Mouse (Mus musculus) midbrain, embryonic 15.5 days (tissue): ENCODE results near the gene Pck1. TPM values are rescaled to one million over a fixed set of nuclear protein-coding genes. Genes with fewer than 3 reads are reported as not detected.
A peak's percentile ranks its signal among the peaks of the same experiment; 100 is the strongest.

Experiments used
- ATAC-seq: fragments of 200-750 bp; cut with Nextera tagmentation; replicated peaks from 2 replicates; pipeline ENCODE4 v1.8.0; 2017; ENCODE audit warnings: moderate TSS enrichment
- H3K27ac ChIP-seq: fragments of 300-500 bp; sonication (generic); 2 replicates; pipeline ENCODE4 v1.5.1; 2015; ENCODE audit warnings: mild to moderate bottlenecking, inconsistent platforms
- H3K27me3 ChIP-seq: fragments of 300-500 bp; sonication (generic); replicated peaks from 2 replicates; pipeline ENCODE4 v1.6.1; 2015; ENCODE audit warnings: inconsistent platforms
- H3K36me3 ChIP-seq: fragments of 300-500 bp; sonication (generic); replicated peaks from 2 replicates; pipeline ENCODE4 v1.6.1; 2015; ENCODE audit warnings: inconsistent platforms
- H3K4me1 ChIP-seq: fragments of 300-500 bp; sonication (generic); 2 replicates; pipeline ENCODE4 v1.6.1; 2015; ENCODE audit warnings: inconsistent platforms
- H3K4me2 ChIP-seq: fragments of 300-500 bp; sonication (generic); 2 replicates; pipeline ENCODE4 v1.6.1; 2015; ENCODE audit warnings: inconsistent platforms, mild to moderate bottlenecking, moderate library complexity
- H3K4me3 ChIP-seq: fragments of 300-500 bp; sonication (generic); 2 replicates; pipeline ENCODE4 v1.5.1; 2015; ENCODE audit warnings: mild to moderate bottlenecking, inconsistent platforms
- H3K9ac ChIP-seq: fragments of 300-500 bp; sonication (generic); 2 replicates; pipeline ENCODE4 v1.6.1; 2015; ENCODE audit warnings: mild to moderate bottlenecking, inconsistent platforms
- H3K9me3 ChIP-seq: fragments of 300-500 bp; sonication (generic); 2 replicates; pipeline ENCODE4 v1.6.1; 2016; ENCODE audit warnings: inconsistent platforms
- WGBS: fragments of 180-500 bp; shearing (Covaris S2); methylation state at CpG from one replicate; pipeline ENCODE4 v1.1.7; 2015; ENCODE audit warnings: mixed read lengths; 5-methylcytosine and 5-hydroxymethylcytosine counted together
- polyA plus RNA-seq: library from polyadenylated mRNA; unstranded; fragments of >200 nt; fragmentation: Nextera tagmentation; extraction: Ambion mirVana; gene quantifications from 2 replicates; pipeline ENCODE4 v1.2.1, GENCODE M21; 2015

Pck1 gene
- polyA plus RNA-seq, 1 experiment from 2014 or later: not detected

DNA sequence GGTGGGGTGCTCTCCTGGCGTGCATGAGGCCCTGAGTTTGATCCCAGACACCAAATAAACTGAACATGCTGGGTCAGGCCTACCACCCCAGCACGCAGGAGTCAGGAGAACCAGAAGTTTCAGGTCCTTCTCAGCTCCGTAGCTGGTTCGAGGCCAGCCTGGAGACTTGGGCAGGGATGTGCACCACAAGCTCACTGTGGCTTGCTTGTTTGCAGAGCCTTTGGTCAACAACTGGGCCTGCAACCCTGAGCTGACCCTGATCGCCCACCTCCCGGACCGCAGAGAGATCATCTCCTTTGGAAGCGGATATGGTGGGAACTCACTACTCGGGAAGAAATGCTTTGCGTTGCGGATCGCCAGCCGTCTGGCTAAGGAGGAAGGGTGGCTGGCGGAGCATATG is 2.1 kb downstream of the Pck1 start:
- H3K36me3 ChIP-seq: no peaks in the 10 kb centered on the region
- no peaks in the 10 kb centered on the region for H3K4me1 ChIP-seq
- H3K4me2 ChIP-seq: no peak overlapping the region
- 91% methylated on average over 14 of the region's 14 CpGs for WGBS
- H3K9me3 ChIP-seq: no peaks in the 10 kb centered on the region
- no peak overlapping the region for H3K27ac ChIP-seq
- no peak overlapping the region for H3K4me3 ChIP-seq
- H3K9ac ChIP-seq: no peak overlapping the region
- ATAC-seq: no peak
- no peaks in the 10 kb centered on the region for H3K27me3 ChIP-seq

DNA sequence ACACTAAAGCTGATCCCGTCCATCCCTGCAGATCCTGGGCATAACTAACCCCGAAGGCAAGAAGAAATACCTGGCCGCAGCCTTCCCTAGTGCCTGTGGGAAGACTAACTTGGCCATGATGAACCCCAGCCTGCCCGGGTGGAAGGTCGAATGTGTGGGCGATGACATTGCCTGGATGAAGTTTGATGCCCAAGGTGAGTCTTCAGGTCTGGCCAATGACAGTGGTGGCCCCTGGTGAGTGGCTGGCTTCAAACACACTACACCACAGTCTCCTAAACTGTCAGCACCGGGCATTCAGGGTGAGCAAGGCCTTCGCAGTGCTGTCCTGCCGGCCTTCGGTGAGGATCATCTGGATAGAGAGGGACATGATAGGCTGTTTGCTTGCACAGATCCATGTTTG is 3.1 kb downstream of the Pck1 start:
- H3K9me3 ChIP-seq: no peaks in the 10 kb centered on the region
- no peak for ATAC-seq
- no peak overlapping the region for H3K4me2 ChIP-seq
- WGBS: 94% methylated on average over 10 of the region's 10 CpGs
- H3K27me3 ChIP-seq: no peaks in the 10 kb centered on the region
- no peaks in the 10 kb centered on the region for H3K36me3 ChIP-seq
- H3K9ac ChIP-seq: no peak overlapping the region
- no peak overlapping the region for H3K27ac ChIP-seq
- no peak overlapping the region for H3K4me3 ChIP-seq
- no peaks in the 10 kb centered on the region for H3K4me1 ChIP-seq

DNA sequence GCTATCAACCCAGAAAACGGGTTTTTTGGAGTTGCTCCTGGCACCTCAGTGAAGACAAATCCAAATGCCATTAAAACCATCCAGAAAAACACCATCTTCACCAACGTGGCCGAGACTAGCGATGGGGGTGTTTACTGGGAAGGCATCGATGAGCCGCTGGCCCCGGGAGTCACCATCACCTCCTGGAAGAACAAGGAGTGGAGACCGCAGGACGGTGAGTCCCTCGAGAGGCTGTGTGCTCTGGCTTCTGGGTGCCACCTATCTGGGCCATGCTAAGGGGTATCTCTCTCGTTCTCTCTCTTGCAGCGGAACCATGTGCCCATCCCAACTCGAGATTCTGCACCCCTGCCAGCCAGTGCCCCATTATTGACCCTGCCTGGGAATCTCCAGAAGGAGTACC is 4.1 kb downstream of the Pck1 start:
- no peak for ATAC-seq
- Histone ChIP-seq H3K27ac (no peak overlapping the region), H3K9ac (no peak overlapping the region), H3K4me2 (no peak overlapping the region), H3K4me1 (no peaks in the 10 kb centered on the region), H3K9me3 (no peaks in the 10 kb centered on the region), H3K27me3 (no peaks in the 10 kb centered on the region), H3K4me3 (no peak overlapping the region), H3K36me3 (no peaks in the 10 kb centered on the region)
- 88% methylated on average over 13 of the region's 13 CpGs for WGBS

DNA sequence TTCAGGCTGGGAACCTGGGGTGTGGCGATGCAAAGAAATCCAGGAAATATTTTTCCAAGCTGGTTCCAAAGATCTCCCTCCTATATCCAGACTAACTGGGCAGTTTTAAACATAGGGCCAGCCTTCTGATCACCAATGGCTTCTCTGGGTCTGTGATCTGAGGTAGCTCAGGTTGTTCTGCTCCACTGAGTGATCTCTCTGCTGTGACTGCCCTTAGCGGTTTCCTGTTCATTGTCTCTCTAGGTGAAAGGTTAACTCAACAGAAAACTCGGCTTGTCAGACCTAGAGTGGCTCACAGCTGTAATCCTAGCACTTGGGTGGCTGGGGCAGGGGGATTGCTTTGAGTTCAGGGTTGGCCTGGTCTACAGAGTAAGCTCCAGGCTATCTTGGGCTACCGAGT is 4.5 kb downstream of the Pck1 start:
- no peaks in the 10 kb centered on the region for H3K4me1 ChIP-seq
- H3K27me3 ChIP-seq: no peaks in the 10 kb centered on the region
- ATAC-seq: no peak
- no peaks in the 10 kb centered on the region for H3K9me3 ChIP-seq
- no peak overlapping the region for H3K4me2 ChIP-seq
- H3K9ac ChIP-seq: no peak overlapping the region
- H3K36me3 ChIP-seq: no peaks in the 10 kb centered on the region
- H3K27ac ChIP-seq: no peak overlapping the region
- no peak overlapping the region for H3K4me3 ChIP-seq
- 57% methylated on average over 4 of the region's 4 CpGs for WGBS

DNA sequence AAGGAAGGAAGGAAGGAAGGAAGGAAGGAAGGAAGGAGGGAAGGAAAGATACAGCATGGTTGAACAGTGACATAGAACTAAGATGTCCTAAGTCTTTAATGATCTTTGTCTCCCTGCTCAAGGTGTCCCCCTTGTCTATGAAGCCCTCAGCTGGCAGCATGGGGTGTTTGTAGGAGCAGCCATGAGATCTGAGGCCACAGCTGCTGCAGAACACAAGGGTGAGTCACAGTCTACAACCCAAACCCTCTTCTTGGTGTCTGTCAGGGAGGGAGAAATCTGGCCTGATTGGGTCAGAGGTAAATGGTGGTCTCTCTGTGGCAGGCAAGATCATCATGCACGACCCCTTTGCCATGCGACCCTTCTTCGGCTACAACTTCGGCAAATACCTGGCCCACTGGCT is 5.0 kb downstream of the Pck1 start:
- H3K4me1 ChIP-seq: no peaks in the 10 kb centered on the region
- no peaks in the 10 kb centered on the region for H3K36me3 ChIP-seq
- WGBS: 95% methylated on average over 4 of the region's 4 CpGs
- H3K4me3 ChIP-seq: no peak overlapping the region
- no peaks in the 10 kb centered on the region for H3K9me3 ChIP-seq
- no peak overlapping the region for H3K4me2 ChIP-seq
- H3K27ac ChIP-seq: no peak overlapping the region
- no peak overlapping the region for H3K9ac ChIP-seq
- no peak for ATAC-seq
- H3K27me3 ChIP-seq: no peaks in the 10 kb centered on the region

DNA sequence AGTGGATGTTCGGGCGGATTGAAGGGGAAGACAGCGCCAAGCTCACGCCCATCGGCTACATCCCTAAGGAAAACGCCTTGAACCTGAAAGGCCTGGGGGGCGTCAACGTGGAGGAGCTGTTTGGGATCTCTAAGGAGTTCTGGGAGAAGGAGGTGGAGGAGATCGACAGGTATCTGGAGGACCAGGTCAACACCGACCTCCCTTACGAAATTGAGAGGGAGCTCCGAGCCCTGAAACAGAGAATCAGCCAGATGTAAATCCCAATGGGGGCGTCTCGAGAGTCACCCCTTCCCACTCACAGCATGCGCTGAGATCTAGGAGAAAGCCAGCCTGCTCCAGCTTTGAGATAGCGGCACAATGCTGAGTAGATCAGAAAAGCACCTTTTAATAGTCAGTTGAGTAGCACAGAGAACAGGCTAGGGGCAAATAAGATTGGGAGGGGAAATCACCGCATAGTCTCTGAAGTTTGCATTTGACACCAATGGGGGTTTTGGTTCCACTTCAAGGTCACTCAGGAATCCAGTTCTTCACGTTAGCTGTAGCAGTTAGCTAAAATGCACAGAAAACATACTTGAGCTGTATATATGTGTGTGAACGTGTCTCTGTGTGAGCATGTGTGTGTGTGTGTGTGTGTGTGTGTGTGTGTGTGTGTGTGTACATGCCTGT is 5.7 kb downstream of the Pck1 start:
- WGBS: 92% methylated on average over 19 of the region's 19 CpGs
- no peak overlapping the region for H3K4me3 ChIP-seq
- H3K9ac ChIP-seq: no peak overlapping the region
- no peaks in the 10 kb centered on the region for H3K27me3 ChIP-seq
- ATAC-seq: no peak
- H3K9me3 ChIP-seq: no peaks in the 10 kb centered on the region
- no peaks in the 10 kb centered on the region for H3K4me1 ChIP-seq
- no peaks in the 10 kb centered on the region for H3K36me3 ChIP-seq
- no peak overlapping the region for H3K4me2 ChIP-seq
- H3K27ac ChIP-seq: no peak overlapping the region

DNA sequence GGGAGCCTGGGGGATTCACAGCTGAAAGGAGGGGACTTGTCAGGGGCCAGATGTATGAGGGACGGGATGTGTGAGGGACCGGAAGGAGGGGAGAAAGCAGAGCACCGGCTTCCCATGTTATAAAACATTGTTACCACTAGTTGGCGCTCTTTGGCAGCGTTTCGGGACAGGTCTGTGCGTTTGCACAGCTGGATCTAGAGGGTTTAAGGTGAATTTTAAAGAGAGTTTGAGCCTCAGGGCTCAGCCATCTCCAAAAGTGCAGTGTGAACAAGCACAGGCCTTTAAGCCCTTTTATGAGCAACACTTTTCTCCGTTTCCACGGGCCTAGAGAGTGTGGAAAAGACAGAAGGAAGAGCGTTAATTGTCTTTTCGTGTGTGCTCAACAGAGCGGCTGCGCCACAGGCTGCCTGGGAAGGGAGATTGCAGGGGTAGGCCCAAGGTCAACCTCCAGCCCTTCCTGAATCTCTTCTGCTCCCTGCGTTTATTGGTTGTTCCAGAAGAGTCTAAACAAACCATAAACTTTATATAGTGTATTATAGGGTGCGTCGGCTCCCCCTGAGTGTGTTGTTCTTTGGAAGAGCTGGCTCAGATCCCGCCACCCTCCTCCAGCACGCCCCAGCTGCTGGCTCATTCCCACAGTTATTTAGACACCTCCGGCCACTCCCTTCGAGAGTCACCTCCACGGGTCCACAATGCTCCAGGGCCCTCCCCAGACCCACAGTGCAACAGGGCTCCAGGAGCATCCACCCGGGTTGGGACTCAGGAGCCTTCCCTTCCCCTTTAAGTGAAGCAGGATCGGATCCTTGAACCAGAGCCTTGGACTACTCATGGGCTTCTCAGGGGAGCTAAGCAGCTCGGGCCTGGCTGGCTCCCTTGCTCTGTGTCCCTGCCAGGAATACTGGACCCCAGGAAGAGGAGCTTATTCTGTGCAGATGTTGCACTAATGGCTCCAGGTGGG is 6.8 kb downstream of the Pck1 start:
- Histone ChIP-seq H3K4me3 (no peak overlapping the region), H3K4me2 (peak overlapping the region; percentile 21; the same call in 1 of the 2 replicates), H3K9ac (no peak overlapping the region), H3K4me1 (no peaks in the 10 kb centered on the region), H3K27me3 (no peaks in the 10 kb centered on the region), H3K9me3 (no peaks in the 10 kb centered on the region), H3K27ac (no peak overlapping the region), H3K36me3 (no peaks in the 10 kb centered on the region)
- WGBS: 53% methylated on average over 24 of the region's 24 CpGs
- peak; percentile 65; the same call in 1 of the 2 replicates for ATAC-seq

DNA sequence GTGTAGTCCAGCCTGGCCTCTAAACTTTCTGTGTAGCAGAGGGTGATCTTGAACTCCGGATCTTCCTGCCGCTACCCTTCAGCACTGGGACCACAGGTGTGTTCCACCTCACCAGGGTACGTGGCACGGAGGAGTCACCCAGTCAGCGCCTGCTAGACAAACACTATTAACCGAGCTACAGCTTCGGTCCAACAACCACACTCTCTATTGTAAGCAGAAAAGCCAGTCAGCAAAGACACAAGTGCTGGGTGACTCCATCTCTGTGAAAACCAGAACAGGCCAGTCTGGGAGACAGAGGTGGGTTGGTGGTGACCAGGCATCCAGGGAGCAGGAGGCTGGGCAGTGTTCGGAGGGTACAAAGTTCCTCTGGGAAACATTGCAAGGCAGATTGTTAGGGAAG is 10.5 kb downstream of the Pck1 start:
- 82% methylated on average over 8 of the region's 8 CpGs for WGBS
- Histone ChIP-seq H3K4me2 (no peak overlapping the region), H3K9ac (no peak overlapping the region), H3K9me3 (no peaks in the 10 kb centered on the region), H3K4me3 (no peak overlapping the region), H3K27me3 (no peaks in the 10 kb centered on the region), H3K36me3 (no peaks in the 10 kb centered on the region), H3K4me1 (no peaks in the 10 kb centered on the region), H3K27ac (no peak overlapping the region)
- ATAC-seq: no peak

DNA sequence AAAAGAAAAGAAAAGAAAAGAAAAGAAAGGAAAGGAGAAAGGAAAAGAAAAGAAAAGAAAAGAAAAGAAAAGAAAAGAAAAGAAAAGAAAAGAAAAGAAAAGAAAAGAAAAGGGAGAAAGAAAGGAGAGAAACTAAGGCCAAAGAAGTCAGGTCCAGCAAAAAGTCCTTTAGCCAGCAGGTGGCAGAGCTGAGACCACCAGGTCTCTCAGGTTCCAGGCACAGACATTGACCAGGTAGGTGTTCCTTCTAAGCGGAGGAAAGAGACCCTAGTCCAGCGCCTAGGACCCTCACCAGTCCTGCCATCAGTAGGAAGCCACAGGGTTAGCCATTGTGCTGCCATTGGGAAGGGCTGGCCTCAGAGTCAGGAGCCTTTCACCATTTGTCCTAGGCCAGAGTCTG is 11.5 kb downstream of the Pck1 start:
- WGBS: 60% methylated on average over 2 of the region's 2 CpGs
- Histone ChIP-seq H3K9ac (no peak overlapping the region), H3K4me2 (no peak overlapping the region), H3K4me1 (no peaks in the 10 kb centered on the region), H3K4me3 (no peak overlapping the region), H3K36me3 (no peaks in the 10 kb centered on the region), H3K9me3 (no peaks in the 10 kb centered on the region), H3K27ac (no peak overlapping the region), H3K27me3 (no peaks in the 10 kb centered on the region)
- ATAC-seq: no peak

DNA sequence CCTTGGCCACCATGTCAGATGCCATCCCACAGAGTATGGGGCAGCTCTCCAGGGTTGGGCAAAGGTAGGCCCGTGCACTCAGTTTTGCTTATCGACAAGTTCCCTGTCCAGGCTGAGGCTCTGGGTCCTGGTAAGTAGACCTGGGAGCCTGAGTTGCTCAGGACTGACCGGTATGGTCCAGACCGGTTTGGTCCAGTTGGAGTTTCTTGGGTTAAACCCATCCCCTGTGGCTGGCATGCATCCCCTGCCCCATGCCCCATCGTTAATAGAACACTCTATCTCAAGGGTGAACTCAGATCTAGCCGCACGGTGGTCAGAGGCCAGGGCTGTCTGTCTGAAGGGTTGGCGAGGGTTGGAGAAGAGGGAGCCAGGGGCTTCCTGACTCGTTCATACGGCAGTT is 12.1 kb downstream of the Pck1 start:
- no peaks in the 10 kb centered on the region for H3K36me3 ChIP-seq
- H3K9ac ChIP-seq: no peak overlapping the region
- 84% methylated on average over 10 of the region's 10 CpGs for WGBS

DNA sequence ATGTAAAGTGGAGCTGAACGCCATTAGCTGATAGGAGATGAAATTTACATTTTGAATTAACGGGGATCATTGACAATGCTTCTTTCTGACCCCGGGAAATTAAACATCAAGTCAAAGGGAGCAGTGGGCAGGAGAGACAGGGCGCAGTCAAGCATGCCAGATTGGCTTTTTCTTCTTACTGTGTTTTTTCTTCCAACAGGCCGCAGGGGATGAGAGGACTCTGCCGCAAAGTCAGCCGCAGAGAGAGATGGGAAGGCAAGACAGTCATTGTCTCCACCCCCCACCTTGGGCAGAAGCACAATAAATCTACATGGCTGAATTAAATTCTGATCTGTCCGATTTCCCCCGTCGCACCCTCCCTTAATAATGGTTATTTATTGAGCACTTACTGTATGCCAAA is 12.5 kb downstream of the Pck1 start:
- H3K36me3 ChIP-seq: no peaks in the 10 kb centered on the region
- H3K27ac ChIP-seq: no peak overlapping the region
- 81% methylated on average over 10 of the region's 10 CpGs for WGBS
- H3K4me2 ChIP-seq: no peak overlapping the region
- H3K4me3 ChIP-seq: no peak overlapping the region
- H3K9ac ChIP-seq: no peak overlapping the region
- no peaks in the 10 kb centered on the region for H3K27me3 ChIP-seq
- no peak for ATAC-seq
- H3K9me3 ChIP-seq: no peaks in the 10 kb centered on the region
- H3K4me1 ChIP-seq: no peaks in the 10 kb centered on the region

More for the DNA sequence above, 12.1 kb downstream of the Pck1 start:
- Histone ChIP-seq H3K4me3 (no peak overlapping the region), H3K9me3 (no peaks in the 10 kb centered on the region), H3K27ac (no peak overlapping the region), H3K4me1 (no peaks in the 10 kb centered on the region), H3K4me2 (no peak overlapping the region), H3K27me3 (no peaks in the 10 kb centered on the region)
- no peak for ATAC-seq

DNA sequence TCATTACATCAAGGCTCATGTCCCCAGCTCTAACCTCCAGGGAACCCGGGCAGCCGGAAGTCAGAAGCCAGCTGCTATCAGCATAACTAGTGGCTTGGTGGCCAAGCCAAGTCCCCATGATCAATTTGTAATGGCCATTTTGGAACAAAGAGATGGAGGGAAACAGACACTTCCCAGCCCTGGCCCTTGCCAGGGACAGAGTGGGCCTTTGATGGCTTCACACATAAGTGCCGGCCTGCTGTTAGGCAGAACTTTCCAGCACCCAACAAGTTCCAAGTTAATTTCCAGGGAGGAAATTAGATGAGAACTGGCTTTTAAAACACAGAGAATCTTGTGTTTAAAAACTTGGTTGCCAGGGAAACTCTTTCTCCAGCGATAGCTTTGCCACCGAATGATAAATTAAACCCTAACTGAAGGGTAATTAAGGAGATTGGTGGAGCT is 15.6 kb downstream of the Pck1 start:
- no peak overlapping the region for H3K4me2 ChIP-seq
- no peak overlapping the region for H3K27ac ChIP-seq
- WGBS: 68% methylated on average over 5 of the region's 5 CpGs
- H3K9me3 ChIP-seq: no peaks in the 10 kb centered on the region
- H3K4me1 ChIP-seq: peaks cover 22% of the 10 kb centered on the region
- no peak overlapping the region for H3K9ac ChIP-seq
- H3K4me3 ChIP-seq: no peak overlapping the region
- no peaks in the 10 kb centered on the region for H3K36me3 ChIP-seq
- ATAC-seq: no peak
- H3K27me3 ChIP-seq: no peaks in the 10 kb centered on the region; the same call in 1 of the 2 replicates
